Mouse (Mus musculus) olfactory bulb, adult 2 months (tissue): ENCODE data around the gene Sbno2.

Experiments used
- CTCF ChIP-seq: fragments of 200-500 bp; IDR thresholded peaks from 2 replicates; pipeline ENCODE4 v1.5.1; 2012; ENCODE audit warnings: low read depth, mild to moderate bottlenecking, low read length, moderate library complexity; ENCODE audit not compliant: insufficient read depth
- POLR2A ChIP-seq: fragments of 200-500 bp; IDR thresholded peaks from 2 replicates; pipeline ENCODE4 v1.6.1; 2012; ENCODE audit warnings: mild to moderate bottlenecking, low read depth, low read length, moderate library complexity; ENCODE audit not compliant: insufficient read depth

GRCm38 (mm10) chr10:80053831-80054815 is 51.2 kb downstream of the Sbno2 start:
- no peak for TF ChIP-seq CTCF
- no peak for TF ChIP-seq POLR2A
